Mouse (Mus musculus): Measurements from ENCODE around the gene Glrp1.
A peak's percentile ranks its signal among the peaks of the same experiment; 100 is the strongest.

Gene Glrp1

DNA sequence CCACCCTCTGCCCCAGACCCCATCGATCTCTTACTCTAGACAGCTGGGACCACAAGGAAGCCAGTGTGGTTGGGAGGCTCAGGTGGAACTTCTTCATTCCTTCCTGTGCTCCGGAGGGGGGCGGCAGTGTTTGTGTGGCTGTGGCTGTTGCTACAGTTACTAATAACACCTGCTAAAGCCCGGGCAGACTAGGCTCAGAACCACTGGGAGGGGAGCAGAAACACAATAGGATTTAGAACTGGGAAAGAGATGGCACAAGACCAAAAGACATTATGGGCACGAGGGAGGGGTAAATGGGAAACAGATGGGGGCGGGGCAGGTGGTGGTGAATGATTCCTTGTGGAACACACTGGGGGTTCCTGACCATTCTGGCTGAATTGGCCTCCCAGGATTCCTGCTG is 47.4 kb downstream of the Glrp1 start:
- no peak for DNase-seq (ENCODE audit: low spot score)

DNA sequence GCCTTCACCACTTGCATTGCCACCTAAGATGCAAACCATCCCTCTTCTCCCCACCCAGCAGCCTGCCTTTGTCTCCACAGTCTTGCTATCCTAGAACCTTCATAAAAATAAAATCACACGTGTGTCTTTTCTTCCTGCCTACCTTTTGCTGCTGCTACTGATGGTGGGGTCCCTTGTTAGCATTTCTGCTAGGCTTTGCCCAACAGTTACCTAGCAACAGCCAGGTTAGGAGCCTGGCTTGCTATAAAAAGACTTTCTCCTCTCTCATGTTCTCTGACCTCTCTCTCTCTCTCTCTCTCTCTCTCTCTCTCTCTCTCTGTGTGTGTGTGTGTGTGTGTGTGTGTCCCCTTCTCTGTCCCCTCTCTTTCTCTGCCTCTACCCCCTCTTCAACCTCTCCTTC is 48.8 kb downstream of the Glrp1 start:
- DNase-seq (ENCODE audit: low spot score): no peak

- DNase-seq (ENCODE audit: low spot score): no peak
These were observed 50.2 kb downstream of the Glrp1 start for GRCm38 (mm10) chr1:88459655-88460054.

GRCm38 (mm10) chr1:88459196-88459595 is 50.7 kb downstream of the Glrp1 start:
- DNase-seq (ENCODE audit: low spot score): no peak

GRCm38 (mm10) chr1:88456451-88457072 is 53.3 kb downstream of the Glrp1 start:
- peak; percentile 71 for DNase-seq (ENCODE audit: low spot score)

DNA sequence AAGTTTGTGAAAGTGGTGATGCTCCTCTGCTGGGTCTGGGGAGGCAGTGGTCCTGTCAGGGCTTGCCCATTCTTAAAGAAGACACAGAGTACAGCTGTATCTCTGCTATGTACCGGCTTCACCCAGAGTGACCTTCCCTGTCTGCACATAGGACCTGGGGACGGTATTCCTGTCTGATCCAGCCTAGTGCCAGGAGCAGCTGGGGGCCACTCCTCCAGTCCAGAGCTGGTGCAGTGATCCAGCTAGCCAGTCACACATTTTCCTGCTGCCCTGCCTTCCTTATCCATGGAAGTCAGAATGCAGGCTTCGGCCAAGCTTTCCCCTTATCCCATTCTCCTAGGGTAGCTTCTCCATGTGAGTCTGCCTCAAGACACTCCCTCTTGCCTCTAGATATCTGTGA is 54.1 kb downstream of the Glrp1 start:
- no peak for DNase-seq (ENCODE audit: low spot score)

GRCm38 (mm10) chr1:88454703-88455102 is 55.2 kb downstream of the Glrp1 start:
- no peak for DNase-seq (ENCODE audit: low spot score)

GRCm38 (mm10) chr1:88452198-88452597 is 57.7 kb downstream of the Glrp1 start:
- DNase-seq (ENCODE audit: low spot score): no peak

- no peak for DNase-seq (ENCODE audit: low spot score)
These were observed 59.2 kb downstream of the Glrp1 start for GRCm38 (mm10) chr1:88450668-88451067.
